In the genomic region with DNA sequence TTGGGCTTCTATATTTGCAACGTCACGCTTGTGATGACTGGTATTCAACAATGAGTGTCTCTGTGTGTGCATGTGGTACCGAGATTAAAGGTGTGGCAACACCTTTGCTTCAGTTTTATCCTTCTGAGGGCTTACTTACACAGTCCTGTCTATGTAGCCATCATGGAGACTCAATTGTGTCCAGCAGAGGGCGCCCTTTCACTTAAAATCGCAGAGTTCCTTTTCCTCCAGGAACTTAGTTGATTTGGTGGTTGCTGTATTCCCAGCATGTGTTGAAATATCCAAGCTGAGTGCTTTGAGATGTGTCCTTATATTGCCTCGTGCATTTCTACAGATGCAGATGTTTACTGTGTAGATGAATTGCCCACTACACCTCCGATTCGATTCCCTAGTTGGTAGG, we compare ENCODE assay signal across 9 mouse cellular contexts. TPM values are rescaled to one million over a fixed set of nuclear protein-coding genes. Genes with fewer than 3 reads are reported as not detected.
DNase-seq lines count a peak whose midpoint lies in the region; ATAC-seq and TF ChIP-seq lines count a peak whose summit lies in the region.
"Had no signal": no experiment of that assay in that cellular context is flagged by ENCODE, and none has a peak within 500 bp of the region (broad histone marks: within the 10 kb centered on the region; RNA-seq: fewer than 3 reads in every experiment).

No protein-coding gene starts in this region.

- no peak overlapping the region for H3K9ac ChIP-seq in ES-E14 (ENCODE audit: insufficient read depth, low read depth, low read length, poor library complexity, severe bottlenecking)
- H3K9ac ChIP-seq in forebrain, embryonic 15.5 days (replicated peaks): no peak overlapping the region

- WGBS in forebrain, embryonic 15.5 days: 25% methylated on average over 8 of the region's 8 CpGs

- ATAC-seq in forebrain, embryonic 15.5 days (replicated peaks): peak; percentile 79

- intact Hi-C loops in heart, postnatal 36 days (cut with DNase I): loop anchor here (1.0 to 5.0 kb wide), 4 partner anchors 160 to 303 kb away; a partner anchor contains a TSS

- no peak overlapping the region for H3K27ac ChIP-seq in ES-E14 (ENCODE audit: insufficient read depth, low read depth, low read length, poor library complexity, severe bottlenecking)
- no peak overlapping the region for H3K27ac ChIP-seq in forebrain, embryonic 15.5 days (replicated peaks)
- H3K27ac ChIP-seq: macrophage had no signal

- H3K27me3 ChIP-seq in forebrain, embryonic 15.5 days: no peaks in the 10 kb centered on the region

- no peak overlapping the region for H3K4me2 ChIP-seq in forebrain, embryonic 15.5 days (replicated peaks)

- H3K4me3 ChIP-seq in ES-E14 (ENCODE audit: insufficient read depth in 1 of 2, low read depth in 1 of 2, low read length in 2 of 2, poor library complexity in 1 of 2, severe bottlenecking in 1 of 2): no peak overlapping the region
- H3K4me3 ChIP-seq in forebrain, embryonic 15.5 days: no peak overlapping the region

- no peaks in the 10 kb centered on the region for H3K36me3 ChIP-seq in ES-E14 (ENCODE audit: control insufficient read depth, insufficient read depth, low read length, poor library complexity, severe bottlenecking)
- no peaks in the 10 kb centered on the region for H3K36me3 ChIP-seq in forebrain, embryonic 15.5 days

- in situ Hi-C loops in ES-E14 (cut with MboI; ENCODE audit: low sequenced_read_pairs in 2 of 2, unreplicated experiment in 2 of 2): no loop called here

- peak; percentile 88 for DNase-seq in ES-E14 (ENCODE audit: low read depth, low spot score)
- DNase-seq in cerebellum, adult 11 months: peak; percentile 85
- peak; percentile 90 to 97 for DNase-seq in heart, postnatal 36 days
- DNase-seq in layer of hippocampus, adult 18-20 months (ENCODE audit: low spot score in 2 of 2): peak; percentile 80 to 97
- peak; percentile 89 to 92 for DNase-seq in lung, adult 18-20 months
- peak; percentile 92 for DNase-seq in ovary, postnatal 10 days (ENCODE audit: low spot score)
- DNase-seq in thymus, postnatal 10 days (ENCODE audit: low spot score in 2 of 2): peak; percentile 58 to 84

- no peaks in the 10 kb centered on the region for H3K9me3 ChIP-seq in ES-E14 (ENCODE audit: control insufficient read depth, insufficient read depth, low read depth, low read length)
- H3K9me3 ChIP-seq in forebrain, embryonic 15.5 days: no peaks in the 10 kb centered on the region

- peaks cover 0 to under 1% of the 10 kb centered on the region in 2 experiments; a peak in 1 of 4 replicates for H3K4me1 ChIP-seq in ES-E14 (ENCODE audit: control insufficient read depth in 2 of 2, insufficient read depth in 2 of 2, low read length in 2 of 2, poor library complexity in 1 of 2)
- peaks cover 28% of the 10 kb centered on the region for H3K4me1 ChIP-seq in forebrain, embryonic 15.5 days

TF ChIP-seq in ES-E14, 5 proteins besides CTCF, POLR2A, EP300 and RAD21:
- TF ChIP-seq ZC3H11A (IDR thresholded peaks at IDR 0.05; ENCODE audit: borderline replicate concordance, low read depth, low read length) (peak; percentile 67; the same call in 1 of the 2 replicates), CHD2 (IDR thresholded peaks at IDR 0.05; ENCODE audit: low read depth, low read length) (no peak), HCFC1 (IDR thresholded peaks at IDR 0.05; ENCODE audit: borderline replicate concordance, insufficient read depth, low read length) (no peak), MAFK (IDR thresholded peaks at IDR 0.05; ENCODE audit: insufficient read depth, low read depth, low read length) (no peak), ZNF384 (IDR thresholded peaks at IDR 0.05; ENCODE audit: low read depth, low read length) (no peak)
TF ChIP-seq in ES-E14: peak in this region for 1.

RNA-seq across cellular contexts. Expression of a gene that starts 4.1 kb away (rescaled TPM):
- 29.5 and 41.6 TPM in 2 replicates for total RNA-seq in ES-E14 (2012; rRNA removed)
- polyA plus RNA-seq in forebrain, embryonic 15.5 days (2015; fragmentation: Nextera tagmentation; extraction: Ambion mirVana): 89.6 and 95.9 TPM in 2 replicates
- 10 to 100 TPM; 11.4 to 12.5 TPM for total RNA-seq in heart, postnatal 36 days (2021)
- 10 to 100 TPM; 17.4 to 17.7 TPM for total RNA-seq in layer of hippocampus, adult 18-20 months (2021)
